In genomic region chr1:80722647-80723046, GRCm38 (mm10) we compare ENCODE assay signal across 8 mouse cellular contexts.
DNase-seq lines count a peak whose midpoint lies in the region.

No protein-coding gene starts in this region.

- peak; percentile 66 to 68 for DNase-seq in cerebellum, postnatal 10 days
- no peak for DNase-seq in cerebellum, adult 11-12 months
- DNase-seq in urinary bladder, postnatal 14 days (ENCODE audit: low spot score), result peak; percentile 53
- no peak for DNase-seq in urinary bladder, postnatal 10 days (ENCODE audit: low spot score)
- DNase-seq in frontal cortex, postnatal 14 days (ENCODE audit: low spot score in 2 of 2), result peak; percentile 15 to 36
- DNase-seq in kidney, postnatal 4 days, result peak; percentile 67 to 71
- peak; percentile 9 for DNase-seq in mesoderm, embryonic 11.5 days (ENCODE audit: low read depth, low spot score)
- peak; percentile 8 for DNase-seq in testis, postnatal 14 days (ENCODE audit: low spot score)

Comparison
In these comparisons a context has a peak if more than half of its experiments do, and no peak if none do; other contexts are left out.
1. DNase-seq: peak in cerebellum, postnatal 10 days (2 of 2), urinary bladder, postnatal 14 days (single experiment), frontal cortex, postnatal 14 days (2 of 2), kidney, postnatal 4 days (2 of 2), mesoderm, embryonic 11.5 days (single experiment) and testis, postnatal 14 days (single experiment); none in cerebellum, adult 11-12 months (single experiment) and urinary bladder, postnatal 10 days (single experiment).